Comparison of ENCODE assay signal across 20 mouse cellular contexts in the genomic region with DNA sequence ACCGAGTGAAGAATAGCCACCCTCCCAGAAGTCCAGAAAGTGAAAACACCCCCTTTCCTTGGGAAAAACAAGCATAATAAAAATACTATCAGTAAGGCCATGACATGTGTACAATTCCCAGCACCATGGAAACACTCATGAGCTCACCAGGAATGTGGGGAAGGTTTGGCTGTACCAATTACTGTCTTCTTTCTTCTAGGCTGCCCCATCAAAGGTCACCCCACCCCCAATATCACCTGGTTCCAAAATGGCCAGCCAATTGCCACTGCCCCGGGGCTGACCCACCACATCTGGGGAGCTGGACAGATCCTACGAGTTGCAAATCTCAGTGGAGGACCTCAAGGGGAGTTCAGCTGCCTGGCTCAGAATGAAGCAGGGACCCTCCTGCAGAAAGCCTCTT.
A peak's percentile ranks its signal among the peaks of the same experiment; 100 is the strongest.
DNase-seq lines count a peak whose midpoint lies in the region; ATAC-seq lines count a peak whose summit lies in the region.
"Had no signal": no experiment of that assay in that cellular context is flagged by ENCODE, and none has a peak within 500 bp of the region (broad histone marks: within the 10 kb centered on the region; RNA-seq: fewer than 3 reads in every experiment).

No protein-coding gene starts in this region.

- no peak overlapping the region for H3K27ac ChIP-seq in hindbrain, embryonic 10.5 days
- H3K27ac ChIP-seq in hindbrain, embryonic 12.5 days, result no peak overlapping the region
- H3K27ac ChIP-seq in midbrain, embryonic 14.5 days (replicated peaks; ENCODE audit: low read depth, low read length), result no peak overlapping the region
- H3K27ac ChIP-seq: embryonic facial prominence, embryonic 10.5 days; forebrain, embryonic 10.5 days; heart, embryonic 10.5 days had no signal

- no peak for ATAC-seq in hindbrain, embryonic 12.5 days (ENCODE audit: low FRiP score)
- no peak for ATAC-seq in midbrain, embryonic 14.5 days (ENCODE audit: low FRiP score, low TSS enrichment)
- ATAC-seq: forebrain, embryonic 14.5 days; intestine, embryonic 16.5 days had no signal

- H3K4me1 ChIP-seq in hindbrain, embryonic 10.5 days (replicated peaks), result peaks cover 10% of the 10 kb centered on the region
- H3K4me1 ChIP-seq in hindbrain, embryonic 12.5 days, result peaks cover 10% of the 10 kb centered on the region
- H3K4me1 ChIP-seq in midbrain, embryonic 14.5 days (ENCODE audit: control insufficient read depth, insufficient read depth, low read length), result no peaks in the 10 kb centered on the region

- no peaks in the 10 kb centered on the region for H3K36me3 ChIP-seq in hindbrain, embryonic 10.5 days
- H3K36me3 ChIP-seq in hindbrain, embryonic 12.5 days, result no peaks in the 10 kb centered on the region
- no peaks in the 10 kb centered on the region for H3K36me3 ChIP-seq in midbrain, embryonic 14.5 days (ENCODE audit: control insufficient read depth, insufficient read depth, low read length)
- H3K36me3 ChIP-seq: embryonic facial prominence, embryonic 10.5 days; forebrain, embryonic 10.5 days; heart, embryonic 10.5 days had no signal

- no peak overlapping the region for H3K4me3 ChIP-seq in hindbrain, embryonic 10.5 days
- no peak overlapping the region for H3K4me3 ChIP-seq in hindbrain, embryonic 12.5 days
- no peak overlapping the region for H3K4me3 ChIP-seq in midbrain, embryonic 14.5 days (replicated peaks; ENCODE audit: low read depth, low read length)
- H3K4me3 ChIP-seq: embryonic facial prominence, embryonic 10.5 days; erythroblast, embryonic 14.5 days; forebrain, embryonic 10.5 days; heart, embryonic 10.5 days had no signal

- no peaks in the 10 kb centered on the region for H3K27me3 ChIP-seq in hindbrain, embryonic 10.5 days (ENCODE audit: insufficient read depth, poor library complexity, severe bottlenecking)
- H3K27me3 ChIP-seq in hindbrain, embryonic 12.5 days, result no peaks in the 10 kb centered on the region
- no peaks in the 10 kb centered on the region for H3K27me3 ChIP-seq in midbrain, embryonic 14.5 days (ENCODE audit: control insufficient read depth, insufficient read depth, low read length)

- H3K4me2 ChIP-seq in hindbrain, embryonic 12.5 days (replicated peaks), result no peak overlapping the region
- H3K4me2 ChIP-seq in midbrain, embryonic 14.5 days (ENCODE audit: low read length), result no peak overlapping the region

- DNase-seq in hindbrain, embryonic 10.5 days (ENCODE audit: low spot score), result peak; percentile 12
- DNase-seq in embryo, embryonic 10 days (ENCODE audit: low spot score), result peak; percentile 64
- peak; percentile 37 for DNase-seq in embryo, embryonic 9.5 days (ENCODE audit: extremely low spot score)
- peak; percentile 58 for DNase-seq in mesoderm, embryonic 11.5 days (ENCODE audit: low read depth, low spot score)
- DNase-seq in midbrain, embryonic 14.5 days, result no peak
- DNase-seq in adrenal gland, adult 8-10 months, result no peak
- no peak for DNase-seq in layer of hippocampus, adult 11-12 months (ENCODE audit: low spot score)
- DNase-seq: adrenal gland, postnatal 14 days; cerebellum, adult 18-20 months; cerebellum, adult 9-11 months; gastrocnemius, postnatal 36 days; heart, adult 18-20 months; heart, postnatal 10 days had no signal

- H3K9me3 ChIP-seq in hindbrain, embryonic 10.5 days, result no peaks in the 10 kb centered on the region
- H3K9me3 ChIP-seq in hindbrain, embryonic 12.5 days (replicated peaks), result no peaks in the 10 kb centered on the region
- H3K9me3 ChIP-seq in midbrain, embryonic 14.5 days (ENCODE audit: control insufficient read depth, low read length), result no peaks in the 10 kb centered on the region
- H3K9me3 ChIP-seq: embryonic facial prominence, embryonic 10.5 days; forebrain, embryonic 10.5 days; heart, embryonic 10.5 days had no signal

- no peak overlapping the region for H3K9ac ChIP-seq in hindbrain, embryonic 12.5 days
- no peak overlapping the region for H3K9ac ChIP-seq in midbrain, embryonic 14.5 days (replicated peaks; ENCODE audit: low read length)

- WGBS in hindbrain, embryonic 10.5 days, result 45% methylated on average over 3 of the region's 3 CpGs
- WGBS in hindbrain, embryonic 12.5 days, result 33% methylated on average over 3 of the region's 3 CpGs
- 55% methylated on average over 3 of the region's 3 CpGs for WGBS in midbrain, embryonic 14.5 days

Comparison
In these comparisons a context has a peak if more than half of its experiments do, and no peak if none do; other contexts are left out.
1. DNase-seq: peak in hindbrain, embryonic 10.5 days (single experiment), embryo, embryonic 10 days (single experiment), embryo, embryonic 9.5 days (single experiment) and mesoderm, embryonic 11.5 days (single experiment); none in midbrain, embryonic 14.5 days (single experiment), adrenal gland, adult 8-10 months (single experiment) and layer of hippocampus, adult 11-12 months (single experiment).